Mouse (Mus musculus): Measurements from ENCODE around the gene Bpifb5. TPM values are rescaled to one million over a fixed set of nuclear protein-coding genes. Genes with fewer than 3 reads are reported as not detected.
A peak's percentile ranks its signal among the peaks of the same experiment; 100 is the strongest.
"Not testable (repeated sequence)": the region's sequence is repeated elsewhere in the genome, so short reads cannot be mapped to it uniquely, and the experiment has no call there.

Gene Bpifb5
- polyA plus RNA-seq, 1 experiment from 2014 or later = 0.24 TPM

GRCm38 (mm10) chr2:154219950-154220349 lies 3.6 kb upstream of the Bpifb5 start:
- H3K9ac ChIP-seq (replicated peaks; ENCODE audit: low read depth, low read length) = no peak overlapping the region
- no peak for ATAC-seq (ENCODE audit: low read depth)
- no peaks in the 10 kb centered on the region for H3K36me3 ChIP-seq (ENCODE audit: control insufficient read depth, insufficient read depth, low read length)
- no peak overlapping the region for H3K4me2 ChIP-seq (ENCODE audit: low read depth, low read length)
- H3K9me3 ChIP-seq (ENCODE audit: control insufficient read depth, low read length) = no peaks in the 10 kb centered on the region
- H3K27ac ChIP-seq (ENCODE audit: low read depth, low read length) = no peak overlapping the region
- H3K4me1 ChIP-seq (ENCODE audit: control insufficient read depth, insufficient read depth, low read length) = peaks cover 2% of the 10 kb centered on the region; the same call in 1 of the 2 replicates
- WGBS = 78% methylated on average over 5 of the region's 5 CpGs
- H3K27me3 ChIP-seq (ENCODE audit: control insufficient read depth, insufficient read depth, low read length) = no peaks in the 10 kb centered on the region
- H3K4me3 ChIP-seq (ENCODE audit: low read depth, low read length) = no peak overlapping the region

GRCm38 (mm10) chr2:154223917-154224273 lies 353 bp downstream of the Bpifb5 start:
- Histone ChIP-seq H3K4me1 (ENCODE audit: control insufficient read depth, insufficient read depth, low read length) (peaks cover 2% of the 10 kb centered on the region; the same call in 1 of the 2 replicates), H3K27me3 (ENCODE audit: control insufficient read depth, insufficient read depth, low read length) (no peaks in the 10 kb centered on the region), H3K36me3 (ENCODE audit: control insufficient read depth, insufficient read depth, low read length) (no peaks in the 10 kb centered on the region), H3K9me3 (ENCODE audit: control insufficient read depth, low read length) (no peaks in the 10 kb centered on the region), H3K4me2 (ENCODE audit: low read depth, low read length) (peak overlapping the region; percentile 24; the same call in 1 of the 2 replicates), H3K27ac (ENCODE audit: low read depth, low read length) (no peak overlapping the region; the same call in 1 of the 2 replicates), H3K9ac (replicated peaks; ENCODE audit: low read depth, low read length) (no peak overlapping the region), H3K4me3 (ENCODE audit: low read depth, low read length) (no peak overlapping the region)
- WGBS = 5% methylated on average over 2 of the region's 2 CpGs
- no peak for ATAC-seq (ENCODE audit: low read depth)

DNA sequence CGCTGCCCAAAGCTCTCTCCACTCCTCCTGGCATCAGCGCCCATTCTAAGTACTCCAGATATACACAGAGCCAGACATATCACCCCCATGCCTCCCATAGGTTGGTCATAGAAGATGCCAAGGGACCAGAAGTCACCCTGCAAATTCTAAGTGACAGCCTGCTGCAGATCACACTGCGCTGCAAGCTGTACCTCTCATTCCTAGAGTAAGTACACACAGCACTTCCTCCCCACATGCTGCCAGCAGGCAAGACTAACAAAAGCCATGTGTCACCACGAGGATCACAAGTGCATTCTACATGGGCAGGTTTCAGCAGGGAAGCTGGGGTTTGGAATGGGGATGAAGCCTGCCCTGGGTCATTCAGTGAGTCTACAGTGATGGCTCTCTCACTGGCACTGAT lies 3.4 kb downstream of the Bpifb5 start:
- Histone ChIP-seq H3K4me2 (ENCODE audit: low read depth, low read length) (no peak overlapping the region), H3K4me3 (ENCODE audit: low read depth, low read length) (no peak overlapping the region), H3K27me3 (ENCODE audit: control insufficient read depth, insufficient read depth, low read length) (no peaks in the 10 kb centered on the region), H3K9me3 (ENCODE audit: control insufficient read depth, low read length) (no peaks in the 10 kb centered on the region), H3K27ac (ENCODE audit: low read depth, low read length) (no peak overlapping the region), H3K4me1 (ENCODE audit: control insufficient read depth, insufficient read depth, low read length) (peaks cover 2% of the 10 kb centered on the region; the same call in 1 of the 2 replicates), H3K9ac (replicated peaks; ENCODE audit: low read depth, low read length) (no peak overlapping the region), H3K36me3 (ENCODE audit: control insufficient read depth, insufficient read depth, low read length) (no peaks in the 10 kb centered on the region)
- no peak for ATAC-seq (ENCODE audit: low read depth)
- 80% methylated on average over 4 of the region's 4 CpGs for WGBS

DNA sequence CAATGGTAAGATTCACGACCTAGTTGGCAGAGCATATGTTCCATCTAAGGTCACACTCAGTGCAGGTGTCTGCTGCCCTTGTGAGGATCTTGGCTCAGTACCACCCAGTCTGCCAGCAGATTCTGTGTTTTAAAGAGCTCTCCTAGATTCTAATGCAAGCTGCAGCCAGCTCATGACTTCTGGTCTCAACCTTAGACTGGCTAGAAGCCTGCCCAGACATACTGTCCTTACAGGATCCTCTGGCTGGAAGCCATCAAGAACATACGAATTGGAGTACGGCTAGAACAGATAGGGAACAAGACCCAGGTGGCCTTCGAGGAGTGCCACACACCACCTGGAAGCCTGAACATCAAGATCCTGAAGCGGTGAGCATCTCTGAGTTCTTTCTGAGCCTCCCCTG lies 4.3 kb downstream of the Bpifb5 start:
- no peaks in the 10 kb centered on the region for H3K36me3 ChIP-seq (ENCODE audit: control insufficient read depth, insufficient read depth, low read length)
- no peak overlapping the region for H3K4me3 ChIP-seq (ENCODE audit: low read depth, low read length)
- H3K4me2 ChIP-seq (ENCODE audit: low read depth, low read length) = no peak overlapping the region
- WGBS = 86% methylated on average over 5 of the region's 5 CpGs
- H3K27ac ChIP-seq (ENCODE audit: low read depth, low read length) = no peak overlapping the region
- H3K9ac ChIP-seq (replicated peaks; ENCODE audit: low read depth, low read length) = no peak overlapping the region
- ATAC-seq (ENCODE audit: low read depth) = no peak
- H3K4me1 ChIP-seq (ENCODE audit: control insufficient read depth, insufficient read depth, low read length) = peaks cover 2% of the 10 kb centered on the region; the same call in 1 of the 2 replicates
- no peaks in the 10 kb centered on the region for H3K27me3 ChIP-seq (ENCODE audit: control insufficient read depth, insufficient read depth, low read length)
- no peaks in the 10 kb centered on the region for H3K9me3 ChIP-seq (ENCODE audit: control insufficient read depth, low read length)

DNA sequence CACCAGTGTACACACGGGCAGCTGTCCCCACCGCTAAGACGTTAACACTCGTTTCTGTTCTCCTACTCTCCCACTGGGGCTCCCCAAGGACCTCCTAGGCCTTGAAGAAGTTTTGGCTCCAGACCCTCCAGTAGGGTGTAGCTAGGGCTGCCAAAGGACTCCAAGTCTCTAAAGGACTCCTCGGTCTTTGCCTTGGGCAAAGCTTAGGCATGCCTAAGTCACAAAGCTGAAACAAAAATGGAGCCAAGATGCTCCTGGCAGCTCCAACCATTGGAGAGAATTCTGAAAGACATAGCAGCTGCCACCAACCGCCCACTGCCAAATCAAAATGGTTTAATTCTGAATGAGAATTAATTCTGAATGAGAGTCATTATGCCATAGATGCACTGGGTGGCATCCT lies 9.9 kb downstream of the Bpifb5 start:
- Histone ChIP-seq H3K4me2 (ENCODE audit: low read depth, low read length) (no peak overlapping the region), H3K4me3 (ENCODE audit: low read depth, low read length) (no peak overlapping the region), H3K27ac (ENCODE audit: low read depth, low read length) (no peak overlapping the region), H3K9me3 (ENCODE audit: control insufficient read depth, low read length) (no peaks in the 10 kb centered on the region), H3K9ac (replicated peaks; ENCODE audit: low read depth, low read length) (no peak overlapping the region), H3K27me3 (ENCODE audit: control insufficient read depth, insufficient read depth, low read length) (no peaks in the 10 kb centered on the region), H3K4me1 (ENCODE audit: control insufficient read depth, insufficient read depth, low read length) (no peaks in the 10 kb centered on the region), H3K36me3 (ENCODE audit: control insufficient read depth, insufficient read depth, low read length) (no peaks in the 10 kb centered on the region)
- no peak for ATAC-seq (ENCODE audit: low read depth)
- 88% methylated on average over 6 of the region's 6 CpGs for WGBS

GRCm38 (mm10) chr2:154240771-154241170 lies 17.2 kb downstream of the Bpifb5 start:
- H3K36me3 ChIP-seq (ENCODE audit: control insufficient read depth, insufficient read depth, low read length) = no peaks in the 10 kb centered on the region
- H3K4me1 ChIP-seq (ENCODE audit: control insufficient read depth, insufficient read depth, low read length) = no peaks in the 10 kb centered on the region
- no peak overlapping the region for H3K4me3 ChIP-seq (ENCODE audit: low read depth, low read length)
- no peak overlapping the region for H3K9ac ChIP-seq (replicated peaks; ENCODE audit: low read depth, low read length)
- no peak for ATAC-seq (ENCODE audit: low read depth)
- no peak overlapping the region for H3K27ac ChIP-seq (ENCODE audit: low read depth, low read length)
- H3K27me3 ChIP-seq (ENCODE audit: control insufficient read depth, insufficient read depth, low read length) = no peaks in the 10 kb centered on the region
- H3K4me2 ChIP-seq (ENCODE audit: low read depth, low read length) = no peak overlapping the region
- H3K9me3 ChIP-seq (ENCODE audit: control insufficient read depth, low read length) = no peaks in the 10 kb centered on the region
- 93% methylated on average over 6 of the region's 6 CpGs for WGBS

DNA sequence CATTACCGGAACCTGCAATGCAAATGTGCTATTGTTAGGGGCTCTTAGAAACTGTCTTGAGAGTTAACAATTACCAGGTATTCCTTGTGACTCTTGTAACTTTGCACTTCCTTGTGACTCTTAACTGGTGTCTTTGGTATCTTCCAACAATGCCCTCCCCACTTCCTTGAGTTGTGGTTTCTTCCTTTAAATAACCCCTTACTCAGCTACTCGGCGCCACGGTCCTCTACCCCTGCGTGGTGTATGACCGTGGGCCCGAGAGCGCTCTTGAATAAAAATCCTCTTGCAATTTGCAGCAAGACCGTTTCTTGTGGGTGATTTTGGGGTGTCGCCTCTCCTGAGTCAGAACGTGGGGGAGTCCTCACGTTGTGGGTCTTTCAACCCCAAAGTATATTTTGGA lies 19.2 kb downstream of the Bpifb5 start:
- not testable (repeated sequence) for H3K27ac ChIP-seq (ENCODE audit: low read depth, low read length); H3K27me3 ChIP-seq (ENCODE audit: control insufficient read depth, insufficient read depth, low read length); ATAC-seq (ENCODE audit: low read depth); H3K4me1 ChIP-seq (ENCODE audit: control insufficient read depth, insufficient read depth, low read length); H3K36me3 ChIP-seq (ENCODE audit: control insufficient read depth, insufficient read depth, low read length); H3K9ac ChIP-seq (replicated peaks; ENCODE audit: low read depth, low read length); H3K9me3 ChIP-seq (ENCODE audit: control insufficient read depth, low read length); H3K4me2 ChIP-seq (ENCODE audit: low read depth, low read length); H3K4me3 ChIP-seq (ENCODE audit: low read depth, low read length)
- WGBS = 96% methylated on average over 11 of the region's 12 CpGs

DNA sequence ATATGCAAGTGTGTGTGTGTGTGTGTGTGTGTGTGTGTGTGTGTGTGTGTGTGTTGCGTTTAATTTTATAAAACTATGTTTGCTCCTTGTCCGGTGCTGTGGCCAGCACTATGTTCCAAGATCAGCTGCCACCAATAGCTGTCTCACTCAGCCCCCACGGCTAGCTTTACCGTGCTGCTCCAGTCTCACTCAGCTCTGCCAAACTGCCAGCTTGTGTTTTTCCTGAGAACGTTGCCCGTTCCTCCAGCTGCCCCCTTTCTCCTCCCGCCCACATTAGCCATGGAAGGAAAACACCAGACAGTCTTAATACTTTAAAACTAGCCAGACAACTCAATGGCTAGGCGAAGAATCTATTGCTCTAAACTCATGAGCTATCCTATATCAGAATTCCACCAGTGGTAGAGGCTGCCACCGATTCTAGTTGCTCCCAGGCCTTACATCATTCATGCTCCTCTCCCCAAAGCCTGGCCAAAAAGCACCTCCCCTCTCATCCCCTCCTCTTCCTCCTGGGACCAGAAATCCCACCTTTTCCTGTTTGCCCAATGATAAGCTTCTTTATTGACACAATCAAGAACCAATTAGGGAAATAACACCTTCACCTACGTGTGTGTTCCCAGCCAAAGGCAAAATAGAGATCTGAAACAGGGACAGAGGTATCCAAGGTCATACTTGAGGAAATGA lies 20.0 kb downstream of the Bpifb5 start:
- H3K36me3 ChIP-seq (ENCODE audit: control insufficient read depth, insufficient read depth, low read length) = no peaks in the 10 kb centered on the region
- H3K9ac ChIP-seq (replicated peaks; ENCODE audit: low read depth, low read length) = no peak overlapping the region
- no peak overlapping the region for H3K27ac ChIP-seq (ENCODE audit: low read depth, low read length)
- no peak for ATAC-seq (ENCODE audit: low read depth)
- no peaks in the 10 kb centered on the region for H3K27me3 ChIP-seq (ENCODE audit: control insufficient read depth, insufficient read depth, low read length)
- WGBS = 92% methylated on average over 10 of the region's 10 CpGs
- no peaks in the 10 kb centered on the region for H3K4me1 ChIP-seq (ENCODE audit: control insufficient read depth, insufficient read depth, low read length)
- no peak overlapping the region for H3K4me2 ChIP-seq (ENCODE audit: low read depth, low read length)
- H3K9me3 ChIP-seq (ENCODE audit: control insufficient read depth, low read length) = no peaks in the 10 kb centered on the region
- no peak overlapping the region for H3K4me3 ChIP-seq (ENCODE audit: low read depth, low read length)

GRCm38 (mm10) chr2:154245322-154245721 lies 21.8 kb downstream of the Bpifb5 start:
- no peak overlapping the region for H3K4me2 ChIP-seq (ENCODE audit: low read depth, low read length)
- H3K27ac ChIP-seq (ENCODE audit: low read depth, low read length) = no peak overlapping the region
- H3K36me3 ChIP-seq (ENCODE audit: control insufficient read depth, insufficient read depth, low read length) = no peaks in the 10 kb centered on the region
- no peaks in the 10 kb centered on the region for H3K4me1 ChIP-seq (ENCODE audit: control insufficient read depth, insufficient read depth, low read length)
- H3K9ac ChIP-seq (replicated peaks; ENCODE audit: low read depth, low read length) = no peak overlapping the region
- no peak overlapping the region for H3K4me3 ChIP-seq (ENCODE audit: low read depth, low read length)
- H3K27me3 ChIP-seq (ENCODE audit: control insufficient read depth, insufficient read depth, low read length) = no peaks in the 10 kb centered on the region
- 93% methylated on average over 5 of the region's 5 CpGs for WGBS
- ATAC-seq (ENCODE audit: low read depth) = no peak
- no peaks in the 10 kb centered on the region for H3K9me3 ChIP-seq (ENCODE audit: control insufficient read depth, low read length)
